In genomic region chr2:170184175-170184983, GRCm38 (mm10) we compare ENCODE assay signal across 7 mouse cellular contexts. TPM values are rescaled to one million over a fixed set of nuclear protein-coding genes. Genes with fewer than 3 reads are reported as not detected.
DNase-seq lines count a peak whose midpoint lies in the region; ATAC-seq and TF ChIP-seq lines count a peak whose summit lies in the region.

No protein-coding gene starts in this region.

- intact Hi-C loops in left cerebral cortex, postnatal 4 days (cut with DNase I) = no loop called here

- H3K9ac ChIP-seq in intestine, embryonic 14.5 days (ENCODE audit: low read length) = peak overlapping the region; percentile 61

- H3K4me1 ChIP-seq in intestine, embryonic 14.5 days (replicated peaks; ENCODE audit: control insufficient read depth, insufficient read depth, low read length) = no peaks in the 10 kb centered on the region; the same call in 1 of the 2 replicates
- H3K4me1 ChIP-seq in midbrain, embryonic 10.5 days = peaks cover 24% of the 10 kb centered on the region
- peaks cover 14% of the 10 kb centered on the region for H3K4me1 ChIP-seq in small intestine, adult 2 months (ENCODE audit: control insufficient read depth, insufficient read depth, insufficient read length, low read length)

- H3K4me3 ChIP-seq in intestine, embryonic 14.5 days (ENCODE audit: low read depth, low read length) = peak overlapping the region; percentile 44
- peak overlapping the region; percentile 66 for H3K4me3 ChIP-seq in midbrain, embryonic 10.5 days
- peak overlapping the region; percentile 79 for H3K4me3 ChIP-seq in small intestine, adult 2 months (ENCODE audit: low read depth, low read length)

- no peaks in the 10 kb centered on the region for H3K36me3 ChIP-seq in intestine, embryonic 14.5 days (ENCODE audit: control insufficient read depth, insufficient read depth, low read length)
- no peaks in the 10 kb centered on the region for H3K36me3 ChIP-seq in midbrain, embryonic 10.5 days
- no peaks in the 10 kb centered on the region for H3K36me3 ChIP-seq in small intestine, adult 2 months (ENCODE audit: control insufficient read depth, insufficient read depth, low read length)

- TF ChIP-seq CTCF in small intestine, adult 2 months (IDR thresholded peaks at IDR 0.05; ENCODE audit: extremely low read depth, insufficient read length, insufficient replicate concordance, low read depth, low read length) = no peak

- peak; percentile 96 for ATAC-seq in common myeloid progenitor, adult 5-6 weeks (replicated peaks; ENCODE audit: low read depth, poor library complexity, severe bottlenecking)
- peak; percentile 87 for ATAC-seq in intestine, embryonic 14.5 days (replicated peaks; ENCODE audit: low FRiP score, low TSS enrichment, low read depth)

- H3K4me2 ChIP-seq in intestine, embryonic 14.5 days (ENCODE audit: low read length) = peak overlapping the region; percentile 64

- DNase-seq in NIH3T3 (ENCODE audit: low read depth) = peak; percentile 85
- peak; percentile 78 for DNase-seq in gastrocnemius, postnatal 25 days
- peak; percentile 78 for DNase-seq in intestine, embryonic 14.5 days (ENCODE audit: low spot score)
- DNase-seq in left cerebral cortex, postnatal 4 days = peak; percentile 61
- DNase-seq in midbrain, embryonic 10.5 days (ENCODE audit: low spot score) = peak; percentile 76

- TF ChIP-seq POLR2A in small intestine, adult 2 months (IDR thresholded peaks at IDR 0.05; ENCODE audit: low read depth, low read length) = peak; percentile 67

- peak overlapping the region; percentile 77 for H3K27ac ChIP-seq in intestine, embryonic 14.5 days (ENCODE audit: low read depth)
- H3K27ac ChIP-seq in midbrain, embryonic 10.5 days (replicated peaks) = peak overlapping the region; percentile 90
- peak overlapping the region; percentile 90 for H3K27ac ChIP-seq in small intestine, adult 2 months (ENCODE audit: insufficient read depth, low read depth, low read length)

- no peaks in the 10 kb centered on the region for H3K27me3 ChIP-seq in intestine, embryonic 14.5 days (replicated peaks; ENCODE audit: control insufficient read depth, insufficient read depth, low read length)
- H3K27me3 ChIP-seq in midbrain, embryonic 10.5 days (ENCODE audit: low read depth, poor library complexity, severe bottlenecking) = peaks cover 9% of the 10 kb centered on the region; the same call in 1 of the 2 replicates
- H3K27me3 ChIP-seq in small intestine, adult 2 months (ENCODE audit: control insufficient read depth, insufficient read depth, low read length) = no peaks in the 10 kb centered on the region

- 1% methylated on average over 33 of the region's 33 CpGs for WGBS in intestine, embryonic 14.5 days
- WGBS in midbrain, embryonic 10.5 days = 1% methylated on average over 33 of the region's 33 CpGs
- WGBS in small intestine, adult 2 months = 1% methylated on average over 33 of the region's 33 CpGs

- no peaks in the 10 kb centered on the region for H3K9me3 ChIP-seq in intestine, embryonic 14.5 days (ENCODE audit: control insufficient read depth, low read length)
- H3K9me3 ChIP-seq in midbrain, embryonic 10.5 days (replicated peaks) = no peaks in the 10 kb centered on the region

RNA-seq across cellular contexts. Expression of gene Zfp217, which starts 36.5 kb away (rescaled TPM):
- 33.2 and 40.1 TPM in 2 replicates for total RNA-seq in common myeloid progenitor, adult 5-6 weeks (2017)
- total RNA-seq in gastrocnemius, postnatal 25 days (2021) = 1 to 10 TPM; 7.0 to 7.2 TPM
- 3.8 and 4.3 TPM in 2 replicates for polyA plus RNA-seq in intestine, embryonic 14.5 days (2014; fragmentation: Nextera tagmentation; extraction: Ambion mirVana)
- 1 to 10 TPM; 3.8 to 4.0 TPM for total RNA-seq in left cerebral cortex, postnatal 4 days (2021)
- polyA plus RNA-seq in midbrain, embryonic 10.5 days (2016; fragmentation: Nextera tagmentation; extraction: Ambion mirVana) = 2.8 and 2.9 TPM in 2 replicates
- polyA plus RNA-seq in small intestine, adult 2 months (2012; rRNA removed) = 5.2 and 10.4 TPM in 2 replicates

Comparison
In these comparisons a context has a peak if more than half of its experiments do, and no peak if none do; other contexts are left out.
1. Peak in every context shown above with its lines: DNase-seq, ATAC-seq, H3K4me3 ChIP-seq and H3K27ac ChIP-seq.